Mouse (Mus musculus): ENCODE data around the gene Pnn. TPM values are rescaled to one million over a fixed set of nuclear protein-coding genes. Genes with fewer than 3 reads are reported as not detected.

The Pnn gene
- total RNA-seq (2023): 10 to 100 TPM; 77.5 to 83.3 TPM

DNA sequence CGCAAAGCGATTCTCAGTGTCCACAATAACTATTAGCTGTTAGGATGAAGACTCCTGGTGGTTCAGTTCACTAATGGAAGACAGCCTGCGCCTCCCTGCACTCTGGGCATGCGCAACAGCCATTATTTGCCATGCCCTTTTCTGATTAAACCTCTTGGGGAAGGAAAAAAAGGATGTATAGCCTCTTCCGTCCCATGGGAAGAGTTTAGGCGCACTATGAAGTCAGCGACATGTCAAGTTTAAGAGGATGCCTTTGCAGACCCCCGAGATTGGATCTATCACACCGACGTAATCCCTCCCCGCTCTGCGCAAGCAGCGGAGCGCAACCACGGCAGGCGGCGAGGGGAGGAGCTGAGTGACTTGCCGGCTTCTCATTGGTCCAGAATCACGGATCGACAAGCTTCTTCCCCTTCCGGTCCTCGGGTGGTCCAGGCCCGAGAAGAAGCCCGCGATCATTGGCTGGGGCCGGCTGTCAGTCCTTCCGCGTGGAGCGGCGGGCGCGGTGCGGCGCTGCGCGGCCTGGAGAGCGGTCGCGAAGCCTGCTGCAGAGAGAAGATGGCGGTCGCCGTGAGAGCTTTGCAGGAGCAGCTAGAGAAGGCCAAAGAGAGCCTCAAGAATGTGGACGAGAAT, at the start of gene Pnn:
Pnn (plus strand) TSS at position 437 of the 630 bp plus-strand sequence.

DNA sequence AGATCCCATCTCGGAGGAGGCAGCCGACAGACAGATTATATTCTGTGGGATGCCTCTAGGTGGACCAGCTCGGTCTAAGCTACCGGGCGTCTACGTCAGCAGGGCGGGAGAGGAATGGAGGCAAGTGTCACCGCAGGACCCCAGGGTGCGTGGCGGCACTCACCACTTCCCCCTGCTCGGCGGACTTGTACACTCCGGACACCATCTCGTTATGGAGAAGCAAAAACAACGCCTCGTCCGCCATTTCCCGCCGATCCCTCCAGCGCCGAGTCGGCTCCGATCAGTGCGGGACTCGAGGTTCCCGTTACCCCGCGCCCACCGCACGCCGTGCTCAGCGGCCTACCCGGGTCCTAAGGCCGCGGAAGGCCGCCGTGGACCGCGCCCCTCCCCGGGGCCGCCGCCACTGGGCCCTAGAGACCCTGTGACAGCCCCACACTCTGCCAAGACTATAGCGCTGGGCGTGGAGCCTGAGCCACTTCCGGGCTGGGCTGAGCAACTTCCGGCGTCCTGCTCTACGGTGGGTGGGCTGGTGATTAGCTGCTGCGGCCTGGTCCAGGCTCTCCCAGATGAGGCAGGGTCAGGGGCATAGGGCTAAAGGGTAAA, 5.6 kb upstream of the Pnn start, which contains the start of gene Trappc6b:
Trappc6b (minus strand) TSS at position 480 of the 603 bp plus-strand sequence.

DNA sequence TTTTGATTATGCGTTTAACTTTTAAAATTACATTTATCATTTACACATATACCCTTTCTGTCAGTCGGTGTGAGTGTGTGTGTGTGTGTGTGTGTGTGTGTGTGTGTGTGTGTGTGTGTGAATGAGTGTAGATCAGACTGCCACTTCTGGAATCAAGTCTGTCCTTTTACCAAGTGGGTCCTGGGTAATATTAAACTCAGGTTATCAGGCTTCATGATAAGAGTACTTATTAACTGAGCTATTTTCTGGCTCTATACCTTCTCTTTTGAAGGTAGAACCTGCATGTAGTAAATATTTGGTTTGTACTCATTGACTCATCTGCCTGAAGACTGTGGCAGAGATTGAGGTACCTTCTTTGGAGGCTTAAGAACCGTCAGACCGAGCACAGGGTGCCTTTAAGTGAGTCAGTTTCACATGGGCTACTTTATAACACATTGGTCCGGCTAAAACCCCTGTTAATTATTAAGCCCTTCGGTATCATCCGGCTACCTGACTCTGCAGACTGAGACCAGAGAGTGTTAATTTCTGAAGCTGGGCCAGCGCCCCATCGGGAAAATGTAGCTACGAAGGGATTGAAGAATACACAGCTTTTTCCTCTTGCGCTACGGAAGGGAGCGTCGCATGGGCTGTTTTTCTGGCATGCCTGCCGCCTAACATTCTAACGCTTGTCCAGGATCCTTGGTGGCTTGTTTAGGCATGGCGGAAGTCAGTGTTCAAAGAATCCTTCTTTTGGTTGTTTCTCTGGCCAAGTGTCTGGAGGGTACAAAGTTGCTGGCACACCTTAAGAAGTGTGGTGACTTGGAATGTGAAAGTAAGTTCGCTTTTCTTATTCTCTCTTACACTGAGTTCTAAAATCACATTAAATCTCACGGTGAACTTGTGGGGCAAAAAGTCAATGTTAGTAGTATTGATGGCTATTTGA, 28.7 kb downstream of the Pnn start, which contains the start of gene Mia2:
Mia2 (plus strand) TSS at position 696 of the 922 bp plus-strand sequence.

Other genes with a start within 250 kb of the Pnn start
- gene Sec23a, start 54.9 kb upstream of the Pnn start, total RNA-seq (2023): 10 to 100 TPM; 26.9 to 27.1 TPM
- 10 to 100 TPM; 15.1 to 17.4 TPM for gene Gemin2, start 53.5 kb upstream of the Pnn start, total RNA-seq (2023)
- 10 to 100 TPM; 81.4 to 91.1 TPM for gene Trappc6b, start 5.4 kb upstream of the Pnn start, total RNA-seq (2023)
- gene Mia2, start 28.9 kb downstream of the Pnn start, total RNA-seq (2023): 100 to 1,000 TPM; 109 to 114 TPM
- gene Fbxo33, start 152.8 kb downstream of the Pnn start, total RNA-seq (2023): 10 to 100 TPM; 52.9 to 53.0 TPM